Mouse (Mus musculus) liver, adult 2 months (tissue): ENCODE data around the gene Tmem123. TPM values are rescaled to one million over a fixed set of nuclear protein-coding genes. Genes with fewer than 3 reads are reported as not detected.

Experiments used
- DNase-seq: peaks from one replicate; pipeline ENCODE4 v3.0.0-alpha.2; 2011; ENCODE audit warnings: low read depth, low spot score; ENCODE audit errors: extremely low read depth
- H3K27ac ChIP-seq: fragments of 200-500 bp; replicated peaks from 2 replicates; pipeline ENCODE4 v1.5.1; 2012; ENCODE audit warnings: low read depth, mild to moderate bottlenecking, control low read depth, inconsistent platforms, low read length; ENCODE audit not compliant: insufficient read depth
- H3K27me3 ChIP-seq: fragments of 200-500 bp; 2 replicates; pipeline ENCODE4 v1.6.1; 2012; ENCODE audit warnings: mild to moderate bottlenecking, moderate library complexity, low read length, inconsistent platforms; ENCODE audit not compliant: control insufficient read depth, insufficient read depth
- H3K36me3 ChIP-seq: fragments of 200-500 bp; 2 replicates; pipeline ENCODE4 v1.6.1; 2012; ENCODE audit warnings: low read length, inconsistent platforms; ENCODE audit not compliant: control insufficient read depth, insufficient read depth
- H3K4me1 ChIP-seq: fragments of 200-500 bp; 2 replicates; pipeline ENCODE4 v1.6.1; 2011; ENCODE audit warnings: low read length; ENCODE audit not compliant: control insufficient read depth, insufficient read depth
- H3K4me3 ChIP-seq: fragments of 200-500 bp; 2 replicates; pipeline ENCODE4 v1.5.1; 2011; ENCODE audit warnings: low read depth, mild to moderate bottlenecking, control low read depth, low read length, moderate library complexity; ENCODE audit not compliant: insufficient read depth
- H3K79me2 ChIP-seq: fragments of 200-500 bp; 2 replicates; pipeline ENCODE4 v1.6.1; 2012; ENCODE audit warnings: inconsistent platforms, mild to moderate bottlenecking, low read length, moderate library complexity; ENCODE audit not compliant: control insufficient read depth, insufficient read depth
- H3K9ac ChIP-seq: fragments of 200-500 bp; 2 replicates; pipeline ENCODE4 v1.6.1; 2012; ENCODE audit warnings: low read depth, mild to moderate bottlenecking, control low read depth, inconsistent platforms, low read length
- CTCF ChIP-seq: fragments of 200-500 bp; IDR thresholded peaks from 2 replicates; pipeline ENCODE4 v1.5.1; 2011; ENCODE audit warnings: low read depth, low read length, control low read depth
- POLR2A ChIP-seq: fragments of 200-500 bp; IDR thresholded peaks from 2 replicates; pipeline ENCODE4 v1.6.1; 2011; ENCODE audit warnings: low read length, control low read depth; ENCODE audit not compliant: insufficient read depth; ENCODE audit errors: extremely low read depth
- WGBS: fragments of 180-500 bp; shearing (Covaris S2); methylation state at CpG from one replicate; pipeline ENCODE4 v1.1.7; 2018; 5-methylcytosine and 5-hydroxymethylcytosine counted together
- polyA plus RNA-seq: library from polyadenylated mRNA; depleted of rRNA; stranded (reverse); fragments of >200 nt; gene quantifications from 2 replicates; pipeline ENCODE4 v1.2.3, GENCODE M21; 2012
- total RNA-seq: library from RNA; depleted of rRNA; stranded (reverse); fragments of >200 nt; gene quantifications from 2 replicates; pipeline ENCODE4 v1.2.3, GENCODE M21; 2014

Gene Tmem123
- total and polyA plus RNA-seq, 2 experiments, result 15.8 to 26.9 TPM

DNA sequence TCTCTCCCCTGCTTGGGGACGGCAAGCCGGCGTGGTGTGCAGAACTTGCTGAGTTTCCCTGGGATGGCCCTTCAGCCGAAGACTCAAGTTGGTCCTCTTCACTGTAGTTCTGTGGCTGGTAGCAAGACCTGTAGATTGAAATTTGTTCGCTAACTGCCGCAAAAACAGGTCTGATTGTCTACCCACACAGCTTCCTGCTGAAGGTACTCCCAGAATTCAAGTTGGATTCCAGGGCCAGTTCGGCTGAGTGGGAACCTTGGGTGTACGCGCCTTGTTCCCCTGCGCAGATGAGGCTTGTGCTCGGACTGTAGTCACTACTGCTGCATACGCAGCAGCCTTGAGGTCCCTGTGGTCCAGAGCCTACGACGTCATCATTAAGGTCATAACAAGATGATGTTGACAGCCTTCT, 626 bp downstream of the Tmem123 start:
- Histone ChIP-seq H3K36me3 (peaks cover 9% of the 10 kb centered on the region), H3K27ac (peak overlapping the region; percentile 45), H3K4me3 (peak overlapping the region; percentile 91), H3K79me2 (peaks cover 6% of the 10 kb centered on the region; the same call in 1 of the 2 replicates), H3K4me1 (peaks cover 7% of the 10 kb centered on the region), H3K27me3 (no peaks in the 10 kb centered on the region), H3K9ac (peak overlapping the region; percentile 83)
- no peak for TF ChIP-seq CTCF
- TF ChIP-seq POLR2A, result no peak
- under 1% methylated on average over 14 of the region's 14 CpGs for WGBS
- DNase-seq, result peak; percentile 55

DNA sequence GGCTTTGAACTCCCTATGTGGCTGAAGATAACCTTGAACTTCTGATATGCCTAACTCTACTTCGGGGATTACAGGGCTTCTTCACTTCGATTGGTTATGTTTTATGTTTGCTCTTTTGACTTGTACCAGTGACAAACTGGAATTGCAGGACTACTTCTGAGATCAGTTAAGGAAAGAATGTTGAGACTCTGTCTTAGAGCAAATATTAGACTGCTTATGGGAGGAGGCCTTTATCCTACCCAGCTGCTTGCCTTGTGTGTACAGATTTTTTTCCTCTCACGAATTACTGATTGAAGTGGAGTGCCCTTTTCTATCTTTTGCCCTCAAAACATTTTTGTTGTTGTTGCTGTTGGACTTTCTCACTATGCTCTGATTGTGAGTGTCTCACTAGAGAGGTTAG, 1.4 kb downstream of the Tmem123 start:
- DNase-seq, result peak; percentile 34
- 12% methylated on average over 3 of the region's 3 CpGs for WGBS

DNA sequence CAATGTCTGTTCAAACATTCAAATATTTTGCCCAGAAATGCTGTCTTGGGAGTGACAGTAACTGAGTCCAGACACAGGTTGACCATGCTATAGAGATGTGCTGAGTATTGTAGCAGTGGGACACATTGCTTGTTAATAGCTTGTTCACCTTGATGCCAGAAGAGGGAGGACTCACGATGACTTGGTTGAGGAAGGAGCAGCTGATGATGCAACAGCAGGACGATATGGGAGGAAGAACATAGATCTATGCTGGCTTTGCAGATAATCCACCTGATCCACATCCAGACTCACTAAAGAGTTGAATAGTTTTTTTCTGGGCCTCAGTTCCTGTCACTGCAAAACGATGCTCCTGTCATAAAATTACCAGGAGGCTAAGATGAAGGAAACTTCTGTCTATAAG, 2.7 kb downstream of the Tmem123 start:
- Histone ChIP-seq H3K9ac (no peak overlapping the region), H3K27ac (no peak overlapping the region), H3K36me3 (peaks cover 18% of the 10 kb centered on the region), H3K79me2 (peaks cover 6% of the 10 kb centered on the region; the same call in 1 of the 2 replicates), H3K27me3 (no peaks in the 10 kb centered on the region), H3K4me3 (no peak overlapping the region), H3K4me1 (peaks cover 7% of the 10 kb centered on the region)
- 32% methylated on average over 3 of the region's 3 CpGs for WGBS
- peak; percentile 67 for DNase-seq
- TF ChIP-seq CTCF, result no peak
- TF ChIP-seq POLR2A, result no peak

More for the DNA sequence above, 1.4 kb downstream of the Tmem123 start:
- H3K4me3 ChIP-seq, result no peak overlapping the region
- no peaks in the 10 kb centered on the region for H3K27me3 ChIP-seq
- H3K79me2 ChIP-seq, result peaks cover 6% of the 10 kb centered on the region; the same call in 1 of the 2 replicates
- H3K9ac ChIP-seq, result no peak overlapping the region
- H3K4me1 ChIP-seq, result peaks cover 7% of the 10 kb centered on the region
- TF ChIP-seq POLR2A, result no peak
- H3K36me3 ChIP-seq, result peaks cover 14% of the 10 kb centered on the region
- H3K27ac ChIP-seq, result no peak overlapping the region

DNA sequence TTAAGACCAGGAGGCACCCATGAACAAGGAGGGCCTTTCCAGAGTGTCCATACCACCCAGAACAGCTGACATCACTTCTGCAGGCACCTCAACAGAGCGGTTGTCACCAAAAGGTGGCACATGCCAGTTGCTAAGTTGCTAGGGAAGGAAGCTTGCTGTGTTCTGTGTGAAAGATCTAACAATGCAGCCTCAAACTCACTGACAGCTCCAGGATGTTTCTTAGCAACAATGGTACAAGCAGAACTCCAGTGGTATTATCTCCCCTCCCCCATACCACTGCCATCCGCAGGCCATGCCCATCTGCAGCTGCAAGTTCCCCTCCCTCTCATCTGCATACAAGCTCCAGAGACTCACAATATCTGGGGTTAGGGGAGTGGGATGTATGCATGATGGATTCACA, 3.7 kb downstream of the Tmem123 start:
- H3K9ac ChIP-seq, result no peak overlapping the region
- H3K36me3 ChIP-seq, result peaks cover 18% of the 10 kb centered on the region
- peaks cover 7% of the 10 kb centered on the region for H3K4me1 ChIP-seq
- peaks cover 6% of the 10 kb centered on the region; the same call in 1 of the 2 replicates for H3K79me2 ChIP-seq
- no peaks in the 10 kb centered on the region for H3K27me3 ChIP-seq
- no peak overlapping the region for H3K27ac ChIP-seq
- no peak for DNase-seq
- H3K4me3 ChIP-seq, result no peak overlapping the region
- WGBS, result 75% methylated on average over 2 of the region's 2 CpGs
- TF ChIP-seq CTCF (no peak), POLR2A (no peak)

DNA sequence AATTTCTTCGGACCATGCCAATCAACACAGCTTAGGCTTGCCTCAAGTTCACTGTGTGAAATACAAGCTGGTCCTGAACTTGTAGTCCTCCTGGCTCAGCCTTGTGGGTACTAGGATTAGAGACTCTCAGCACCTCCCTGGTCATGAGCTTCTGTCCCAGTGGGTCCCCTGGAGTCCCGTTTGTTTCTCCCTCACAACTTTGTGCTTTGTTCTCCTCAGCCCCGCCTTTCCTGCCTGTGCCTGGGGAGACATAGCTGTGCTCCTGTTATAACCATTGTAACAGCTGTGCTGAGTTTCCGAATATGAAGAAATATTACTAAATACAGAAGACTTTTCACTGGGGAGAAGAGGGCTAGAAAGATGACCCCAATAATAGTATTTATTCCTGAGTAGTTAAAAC, 5.2 kb downstream of the Tmem123 start:
- TF ChIP-seq CTCF (no peak), POLR2A (no peak)
- Histone ChIP-seq H3K27me3 (no peaks in the 10 kb centered on the region), H3K79me2 (peaks cover 6% of the 10 kb centered on the region; the same call in 1 of the 2 replicates), H3K36me3 (peaks cover 20% of the 10 kb centered on the region), H3K4me3 (no peak overlapping the region), H3K4me1 (peaks cover 7% of the 10 kb centered on the region), H3K27ac (no peak overlapping the region), H3K9ac (no peak overlapping the region)
- whole genome bisulfite sequencing, result 85% methylated on average over 4 of the region's 4 CpGs
- no peak for DNase-seq

DNA sequence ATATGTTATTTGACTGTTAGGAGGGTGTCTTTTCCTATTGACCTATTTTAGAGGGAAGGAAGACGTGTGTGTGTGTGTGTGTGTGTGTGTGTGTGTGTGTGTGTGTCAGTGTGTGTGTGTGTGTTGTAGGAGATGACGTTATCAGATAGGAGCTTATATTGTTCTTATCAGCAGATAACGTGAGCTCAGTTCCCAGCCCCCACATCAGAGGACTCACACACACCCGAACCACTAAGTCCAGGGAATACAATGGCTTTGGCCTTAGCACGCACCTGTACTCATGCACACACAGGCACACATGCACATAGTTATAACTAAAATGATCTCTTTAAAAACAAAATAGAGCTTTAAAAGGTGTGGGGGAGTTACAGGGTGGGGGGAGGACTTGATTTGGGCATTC, 5.7 kb downstream of the Tmem123 start:
- Histone ChIP-seq H3K4me1 (peaks cover 6% of the 10 kb centered on the region), H3K27ac (no peak overlapping the region), H3K36me3 (peaks cover 20% of the 10 kb centered on the region), H3K9ac (no peak overlapping the region), H3K27me3 (no peaks in the 10 kb centered on the region), H3K79me2 (peaks cover 6% of the 10 kb centered on the region; the same call in 1 of the 2 replicates), H3K4me3 (no peak overlapping the region)
- 92% methylated on average over 5 of the region's 5 CpGs for WGBS
- no peak for TF ChIP-seq POLR2A
- no peak for TF ChIP-seq CTCF
- DNase-seq, result no peak
